Mouse (Mus musculus) urinary bladder, postnatal 25 days (tissue): ENCODE results near the gene Cnpy3.

Source experiments
- DNase-seq: peaks from one replicate; pipeline ENCODE4 v3.0.0; 2022; ENCODE audit warnings: low spot score

Cnpy3 gene

DNA sequence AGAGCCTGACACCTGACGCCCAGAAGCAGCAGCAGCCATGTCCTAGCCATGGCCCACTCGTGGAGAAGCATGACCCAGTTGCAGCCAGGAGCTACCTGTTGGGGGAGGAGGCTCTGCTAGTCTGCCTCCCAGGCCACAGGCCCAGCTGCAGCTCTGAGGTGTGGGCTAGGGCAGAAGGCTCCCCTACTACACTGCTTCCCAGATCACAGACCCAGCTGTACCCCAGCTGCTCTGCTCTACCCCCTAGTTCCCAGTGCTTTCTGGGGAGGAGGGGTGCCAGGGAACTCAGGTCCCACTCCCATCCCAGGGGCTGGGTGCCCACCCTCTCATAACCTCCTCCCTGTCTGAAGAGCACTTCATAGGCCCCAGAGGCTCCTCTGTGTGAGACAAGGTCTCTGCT, 11.5 kb upstream of the Cnpy3 start, which contains the start of gene Ptcra:
Gene Ptcra (minus strand): TSS at position 169 of the 400 bp plus-strand sequence.
- no peak for DNase-seq

DNA sequence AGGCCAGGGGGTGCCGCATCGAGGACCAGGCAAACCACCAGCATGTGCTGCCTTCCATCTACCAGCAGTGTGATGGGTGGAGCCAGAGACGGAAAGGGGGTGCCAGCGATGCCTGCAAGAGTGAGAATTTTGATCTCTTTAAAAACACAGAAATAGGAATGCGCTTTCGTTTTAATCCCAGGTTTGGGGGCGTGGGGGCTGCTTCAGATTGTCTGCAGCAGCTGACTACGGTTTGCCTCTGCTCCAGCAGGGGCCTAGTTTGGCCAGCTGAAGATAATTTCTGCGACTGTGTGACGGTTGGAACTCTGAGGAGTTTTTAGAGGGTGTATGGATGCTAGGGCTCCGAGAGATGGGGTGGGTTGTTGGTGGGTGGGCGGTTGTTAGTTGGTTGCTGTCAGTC, 6.7 kb upstream of the Cnpy3 start:
- no peak for DNase-seq

DNA sequence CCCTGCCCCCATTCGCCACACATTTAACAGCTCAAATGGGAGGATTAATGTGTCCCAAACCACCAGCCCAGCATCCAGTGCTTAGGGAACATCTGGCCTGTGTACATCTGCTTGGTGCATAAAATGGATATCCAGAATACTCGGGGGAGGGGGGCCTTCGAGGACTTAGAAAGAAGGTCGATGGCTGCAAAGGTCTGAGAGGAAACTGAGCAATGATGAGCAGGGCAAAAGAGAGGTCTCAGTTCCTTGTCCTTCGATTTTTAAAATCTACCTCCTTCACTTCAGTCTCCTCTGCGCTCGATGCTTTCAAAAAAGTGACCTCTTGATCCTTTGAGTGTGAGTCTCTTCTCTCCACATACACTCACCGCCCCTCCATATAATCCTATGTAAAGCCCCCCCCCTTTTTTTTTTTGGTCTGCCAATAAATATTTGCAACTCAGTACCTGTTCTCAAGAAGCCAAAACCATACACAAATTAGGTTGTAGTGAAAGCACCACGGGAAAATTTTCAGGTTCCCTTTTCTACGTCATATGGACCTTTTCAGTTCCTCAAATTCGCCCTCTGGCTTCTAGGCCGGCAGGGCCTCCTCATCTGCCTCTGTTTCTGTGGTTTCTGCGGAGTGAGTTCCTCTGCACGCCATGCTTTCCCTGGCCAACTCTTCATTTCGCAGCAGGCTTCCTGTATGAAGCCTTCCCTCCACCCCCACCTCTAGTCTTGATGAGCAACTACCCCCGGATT, 789 bp downstream of the Cnpy3 start:
- DNase-seq = no peak

- no peak for DNase-seq
Measured at GRCm38 (mm10) chr17:46750580-46750979, 1.4 kb downstream of the Cnpy3 start.

GRCm38 (mm10) chr17:46749282-46749681, 2.7 kb downstream of the Cnpy3 start:
- DNase-seq = no peak

DNA sequence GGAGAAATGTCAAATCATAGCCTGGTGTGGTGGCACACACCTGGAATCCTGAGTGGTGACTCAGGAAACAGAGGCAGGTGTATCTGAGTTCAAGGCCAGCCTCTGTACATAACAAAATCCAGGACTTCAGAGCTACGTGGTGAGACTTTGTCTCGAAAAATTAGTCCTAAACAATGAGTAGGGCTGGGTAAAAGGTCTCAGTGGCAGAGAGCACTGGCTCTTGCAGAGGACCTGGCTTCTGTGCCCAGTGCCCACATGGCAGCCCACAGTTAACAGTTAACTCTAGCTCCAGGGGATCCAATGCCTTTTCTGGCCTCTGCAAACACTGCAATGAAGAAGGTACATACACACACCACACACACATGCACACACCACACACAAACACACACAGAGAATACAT, 4.2 kb downstream of the Cnpy3 start:
- DNase-seq = no peak

DNA sequence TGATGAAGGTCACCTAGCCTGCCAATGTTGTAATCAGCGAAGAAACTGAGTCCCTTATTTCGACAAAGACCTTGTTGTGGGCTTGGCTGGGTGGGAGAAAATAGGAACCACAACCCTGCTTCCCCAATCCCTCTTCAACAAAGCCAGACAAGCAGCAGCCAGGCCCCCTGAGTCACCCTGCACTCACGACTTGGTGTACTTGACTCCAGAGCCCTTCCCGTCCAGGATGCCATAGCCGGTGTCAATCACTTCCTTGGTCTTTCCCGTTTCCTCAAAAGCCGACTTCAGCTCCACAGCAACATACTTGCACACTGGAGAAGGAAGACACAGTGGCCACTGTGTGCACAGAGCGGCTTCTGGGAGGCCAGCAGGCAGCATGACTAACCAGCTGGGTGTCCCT, 4.8 kb downstream of the Cnpy3 start:
- no peak for DNase-seq

- no peak for DNase-seq
Measured at GRCm38 (mm10) chr17:46745506-46745905, 6.5 kb downstream of the Cnpy3 start.

DNA sequence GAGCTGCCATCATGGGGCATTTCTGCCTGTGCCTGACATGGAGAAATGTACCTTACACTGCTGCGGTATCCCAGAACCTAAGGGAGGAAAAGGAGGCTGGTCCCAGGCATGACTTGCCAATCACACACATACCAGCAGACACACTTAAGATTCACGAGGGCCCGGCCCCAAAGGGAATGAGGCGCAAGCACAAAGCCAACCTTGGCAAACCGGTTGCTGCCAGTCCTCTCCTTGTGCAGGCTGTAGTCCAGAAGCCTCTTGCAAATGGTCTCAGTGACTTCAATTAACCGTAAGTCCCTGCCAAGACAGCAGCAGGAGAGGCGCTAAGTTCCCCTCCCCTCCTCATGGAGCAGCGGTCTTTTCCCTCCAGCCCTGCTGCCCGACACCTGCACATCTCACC, 9.0 kb downstream of the Cnpy3 start:
- no peak for DNase-seq

GRCm38 (mm10) chr17:46741305-46741704, 10.7 kb downstream of the Cnpy3 start:
- no peak for DNase-seq

- no peak for DNase-seq
Measured at GRCm38 (mm10) chr17:46736160-46736559, 15.9 kb downstream of the Cnpy3 start.

DNA sequence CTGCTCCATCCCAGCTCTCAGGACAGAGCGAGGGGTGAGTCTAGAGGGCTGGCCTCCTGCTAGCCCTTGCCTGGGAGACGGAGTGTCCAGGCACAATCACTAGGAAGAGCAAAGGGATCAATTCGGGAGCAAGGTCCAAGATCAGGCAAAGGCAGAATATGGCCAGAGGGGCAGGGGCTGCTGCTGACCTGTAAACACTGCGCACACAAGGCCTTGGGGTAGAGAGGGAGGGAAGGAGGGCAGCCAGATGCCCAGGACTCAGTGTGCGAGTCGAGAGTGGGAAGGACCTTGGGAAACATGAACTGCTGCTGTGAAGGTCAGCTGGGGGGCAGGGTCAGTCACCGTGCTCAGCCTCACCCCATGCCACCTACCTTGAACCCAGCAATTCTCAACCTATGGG, 16.7 kb downstream of the Cnpy3 start:
- DNase-seq = no peak

GRCm38 (mm10) chr17:46734055-46734454, 18.0 kb downstream of the Cnpy3 start:
- no peak for DNase-seq

GRCm38 (mm10) chr17:46728904-46729318, 23.1 kb downstream of the Cnpy3 start, which contains the start of gene Gnmt:
Gene Gnmt (minus strand): TSS chr17:46729168.
- peak; percentile 21 for DNase-seq

GRCm38 (mm10) chr17:46728496-46728895, 23.5 kb downstream of the Cnpy3 start:
- no peak for DNase-seq

DNA sequence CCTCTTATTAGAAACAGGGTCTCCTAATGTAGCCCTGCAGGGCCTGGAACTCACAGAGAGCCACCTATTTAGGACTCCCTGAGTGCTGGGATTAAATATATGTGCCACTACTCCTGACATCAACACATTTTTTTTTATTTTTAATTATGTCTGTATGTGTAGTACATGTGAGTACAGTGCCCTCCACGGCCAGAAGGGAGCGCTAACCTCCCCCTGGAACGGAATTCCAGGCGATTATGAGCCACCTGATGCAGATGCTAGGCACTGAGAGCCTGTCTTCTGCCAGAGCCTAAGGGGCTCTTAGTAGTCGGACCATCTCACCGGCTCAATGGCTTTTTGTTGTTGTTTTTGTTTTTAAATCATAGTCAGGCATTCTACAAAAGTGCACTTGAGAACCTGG, 24.0 kb downstream of the Cnpy3 start:
- no peak for DNase-seq

- no peak for DNase-seq
Measured at GRCm38 (mm10) chr17:46727271-46727670, 24.7 kb downstream of the Cnpy3 start.

GRCm38 (mm10) chr17:46725731-46726645, 26.0 kb downstream of the Cnpy3 start:
- DNase-seq = no peak

GRCm38 (mm10) chr17:46725273-46725672, 26.7 kb downstream of the Cnpy3 start:
- DNase-seq = no peak

DNA sequence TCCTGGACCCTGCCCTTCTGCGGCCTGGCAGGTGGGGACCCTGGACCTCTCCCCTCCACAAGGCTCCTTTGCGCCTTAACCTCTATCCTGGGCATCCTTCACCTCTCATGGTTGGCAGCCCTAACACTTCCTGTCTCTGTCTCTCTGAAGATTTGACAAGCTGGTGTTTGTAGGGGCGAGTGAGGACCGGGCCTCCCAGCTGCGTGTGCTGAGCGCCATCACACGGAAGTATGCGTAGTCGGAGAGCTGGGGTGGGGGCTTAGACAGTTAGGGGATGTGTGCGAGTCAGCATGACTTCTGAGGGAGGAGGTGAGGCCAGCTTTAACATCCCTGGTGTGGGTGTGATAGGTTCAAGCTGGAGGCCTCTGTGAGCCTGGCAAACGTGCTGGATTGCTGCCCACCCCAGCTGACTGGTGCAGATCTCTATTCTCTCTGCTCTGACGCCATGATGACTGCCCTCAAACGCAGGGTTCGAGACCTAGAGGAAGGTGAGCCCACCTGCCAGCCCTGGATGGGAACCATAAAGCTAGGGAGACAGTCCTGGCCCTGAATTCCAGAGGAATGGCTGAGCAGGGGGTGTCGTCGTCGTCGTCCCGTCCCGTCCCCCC, 27.4 kb downstream of the Cnpy3 start:
- DNase-seq = no peak

- no peak for DNase-seq
Measured at GRCm38 (mm10) chr17:46721077-46721476, 30.9 kb downstream of the Cnpy3 start.

DNA sequence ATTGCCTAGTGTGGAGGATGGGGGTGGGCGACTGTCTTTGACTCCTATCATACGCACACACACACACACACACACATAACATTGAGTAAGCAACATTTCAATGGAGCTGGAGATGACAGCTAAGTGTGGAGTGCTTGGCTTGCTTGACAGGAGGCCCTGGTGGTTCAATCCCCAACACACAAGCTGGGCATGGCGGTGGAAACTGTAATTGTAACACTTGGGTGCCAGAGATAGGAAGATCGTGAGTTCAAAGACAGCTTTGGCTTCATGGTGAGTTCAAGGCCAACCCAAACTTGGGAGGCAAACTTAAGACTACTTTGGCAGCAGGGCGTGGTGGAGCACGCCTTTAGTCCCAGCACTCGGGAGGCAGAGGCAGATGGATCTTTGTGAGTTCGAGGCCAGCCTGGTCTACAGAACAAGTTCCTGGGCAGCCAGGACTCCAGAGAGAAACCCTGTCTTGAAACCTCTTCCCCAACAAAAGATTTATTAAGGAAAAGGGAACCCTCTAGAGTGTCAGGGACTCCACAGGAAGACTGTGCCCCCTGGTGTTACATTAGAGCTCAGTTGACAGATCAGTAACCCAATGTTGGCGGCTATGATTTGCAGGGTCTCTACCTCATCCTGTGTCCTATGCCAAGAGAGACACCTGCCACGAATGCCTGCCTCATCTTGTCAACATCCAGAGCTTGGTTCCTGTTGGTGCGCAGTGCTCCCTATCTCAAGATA, 37.1 kb downstream of the Cnpy3 start:
- DNase-seq = no peak
